Mouse (Mus musculus): Measurements from ENCODE around the gene BC037034. TPM values are rescaled to one million over a fixed set of nuclear protein-coding genes. Genes with fewer than 3 reads are reported as not detected.
"Not testable (repeated sequence)": the region's sequence is repeated elsewhere in the genome, so short reads cannot be mapped to it uniquely, and the experiment has no call there.

Gene BC037034
- polyA plus RNA-seq, 1 experiment from 2014 or later = 2.4 TPM

DNA sequence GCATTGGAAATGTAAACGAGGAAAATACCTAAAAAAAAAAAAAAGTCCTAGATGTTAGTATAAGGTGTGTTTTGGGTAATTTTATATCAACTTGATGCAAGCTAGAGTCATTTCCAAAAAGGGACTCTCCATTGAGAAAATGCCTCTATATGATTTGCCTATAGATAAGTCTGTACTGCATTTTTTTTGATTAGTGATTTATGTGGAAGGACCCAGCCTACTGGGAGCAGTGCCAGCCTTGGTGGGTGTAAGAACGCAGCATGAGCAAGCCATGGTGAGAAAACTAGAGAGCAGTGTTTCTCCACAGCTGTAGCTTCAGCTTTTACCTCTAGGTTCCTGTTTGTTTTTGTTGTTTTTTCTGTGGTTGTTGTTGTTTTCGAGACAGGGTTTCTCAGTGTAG is 40.5 kb downstream of the BC037034 start:
- 45% methylated on average over 3 of the region's 3 CpGs for WGBS
- H3K4me1 ChIP-seq (replicated peaks; ENCODE audit: control insufficient read depth, insufficient read depth) = no peaks in the 10 kb centered on the region

DNA sequence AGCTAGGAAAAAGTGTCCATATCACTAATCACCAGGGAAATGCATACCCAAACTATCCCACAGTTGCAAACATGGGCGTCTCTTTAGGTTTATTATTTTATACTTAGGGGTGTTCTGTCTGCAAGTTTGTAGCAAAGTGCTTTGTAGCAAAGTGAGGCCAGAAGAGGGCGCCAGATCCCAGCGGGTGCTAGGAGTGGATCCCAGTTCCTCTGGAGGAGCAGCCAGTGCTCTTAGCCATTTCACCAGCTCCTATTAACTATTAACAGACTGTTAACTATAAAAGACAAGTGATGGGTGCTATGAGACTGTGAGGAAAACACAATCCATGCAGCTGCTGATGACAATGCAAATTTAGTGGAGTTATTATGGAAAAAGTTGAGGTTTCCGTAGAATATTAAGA is 41.7 kb downstream of the BC037034 start:
- ATAC-seq (ENCODE audit: low FRiP score, low TSS enrichment) = no peak
- no peaks in the 10 kb centered on the region for H3K9me3 ChIP-seq (ENCODE audit: control insufficient read depth, low read length)

More for the DNA sequence above, 40.5 kb downstream of the BC037034 start:
- no peak overlapping the region for H3K4me2 ChIP-seq (replicated peaks; ENCODE audit: low read depth)
- no peak overlapping the region for H3K9ac ChIP-seq (ENCODE audit: low read length)
- no peaks in the 10 kb centered on the region for H3K27me3 ChIP-seq (ENCODE audit: control insufficient read depth, insufficient read depth, low read length)
- TF ChIP-seq CTCF (IDR thresholded peaks at IDR 0.05; ENCODE audit: low read depth) = no peak
- no peak for TF ChIP-seq EP300 (optimal IDR thresholded peaks at IDR 0.05)
- no peak overlapping the region for H3K4me3 ChIP-seq (ENCODE audit: low read depth, low read length)
- ATAC-seq (ENCODE audit: low FRiP score, low TSS enrichment) (no peak), DNase-seq (ENCODE audit: low spot score) (no peak)
- H3K9me3 ChIP-seq (ENCODE audit: control insufficient read depth, low read length) = no peaks in the 10 kb centered on the region
- no peaks in the 10 kb centered on the region for H3K36me3 ChIP-seq (ENCODE audit: control insufficient read depth, insufficient read depth, low read length)
- H3K27ac ChIP-seq (replicated peaks) = no peak overlapping the region

DNA sequence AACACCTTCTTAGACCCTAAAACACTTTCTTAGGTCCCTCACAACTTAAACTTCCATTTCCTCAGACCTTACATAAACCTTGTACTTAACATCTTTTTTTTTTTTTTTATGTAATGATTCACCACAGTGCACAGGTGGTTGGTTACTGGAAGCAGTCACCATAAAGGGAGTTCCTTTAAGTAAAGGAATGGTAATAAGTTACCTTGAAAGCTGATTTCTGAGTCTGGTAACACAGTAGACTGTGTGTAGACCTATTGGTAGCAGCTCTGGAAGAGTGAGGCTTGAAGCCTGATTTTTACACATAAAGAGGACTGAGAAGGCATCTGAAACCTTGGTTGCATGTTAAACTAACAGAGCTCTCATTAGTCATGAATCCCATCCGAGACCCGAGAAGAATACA is 44.0 kb downstream of the BC037034 start:
- H3K4me1 ChIP-seq (replicated peaks; ENCODE audit: control insufficient read depth, insufficient read depth) = no peaks in the 10 kb centered on the region
- no peak for TF ChIP-seq CTCF (IDR thresholded peaks at IDR 0.05; ENCODE audit: low read depth)
- TF ChIP-seq EP300 (optimal IDR thresholded peaks at IDR 0.05) = no peak
- no peaks in the 10 kb centered on the region for H3K27me3 ChIP-seq (ENCODE audit: control insufficient read depth, insufficient read depth, low read length)
- H3K4me3 ChIP-seq (ENCODE audit: low read depth, low read length) = no peak overlapping the region
- H3K27ac ChIP-seq (replicated peaks) = no peak overlapping the region
- no peaks in the 10 kb centered on the region for H3K36me3 ChIP-seq (ENCODE audit: control insufficient read depth, insufficient read depth, low read length)
- no peak overlapping the region for H3K9ac ChIP-seq (ENCODE audit: low read length)
- ATAC-seq (ENCODE audit: low FRiP score, low TSS enrichment) = no peak
- H3K4me2 ChIP-seq (replicated peaks; ENCODE audit: low read depth) = no peak overlapping the region
- WGBS = 18% methylated on average over 2 of the region's 2 CpGs
- H3K9me3 ChIP-seq (ENCODE audit: control insufficient read depth, low read length) = no peaks in the 10 kb centered on the region
- DNase-seq (ENCODE audit: low spot score) = no peak

More for the DNA sequence above, 41.7 kb downstream of the BC037034 start:
- DNase-seq (ENCODE audit: low spot score) = peak; percentile 84
- no peak overlapping the region for H3K4me3 ChIP-seq (ENCODE audit: low read depth, low read length)
- no peak overlapping the region for H3K4me2 ChIP-seq (replicated peaks; ENCODE audit: low read depth)
- H3K36me3 ChIP-seq (ENCODE audit: control insufficient read depth, insufficient read depth, low read length) = no peaks in the 10 kb centered on the region
- H3K27ac ChIP-seq (replicated peaks) = no peak overlapping the region
- H3K4me1 ChIP-seq (replicated peaks; ENCODE audit: control insufficient read depth, insufficient read depth) = no peaks in the 10 kb centered on the region
- 20% methylated on average over 4 of the region's 4 CpGs for WGBS
- TF ChIP-seq EP300 (optimal IDR thresholded peaks at IDR 0.05) (no peak), CTCF (IDR thresholded peaks at IDR 0.05; ENCODE audit: low read depth) (peak; percentile 92)
- H3K27me3 ChIP-seq (ENCODE audit: control insufficient read depth, insufficient read depth, low read length) = no peaks in the 10 kb centered on the region
- H3K9ac ChIP-seq (ENCODE audit: low read length) = no peak overlapping the region

DNA sequence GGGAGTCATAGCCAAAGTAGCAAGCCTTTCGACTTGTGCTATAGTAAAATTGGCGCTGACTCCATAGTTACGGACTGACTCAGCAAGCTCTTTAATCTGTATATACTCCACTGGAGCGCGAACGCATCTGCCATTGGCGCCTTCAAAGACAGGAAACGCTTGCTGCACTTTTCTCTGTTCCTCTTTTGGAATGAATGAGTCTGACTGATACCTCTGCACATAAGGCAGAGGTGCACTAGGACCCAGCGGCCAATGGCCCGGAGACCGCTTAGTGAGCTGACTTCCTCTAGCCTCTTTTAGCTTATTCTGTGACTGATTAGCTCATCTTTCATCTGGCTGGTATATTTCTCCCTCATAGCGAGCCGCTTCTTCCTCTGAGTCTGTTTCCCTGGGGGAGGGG is 47.2 kb downstream of the BC037034 start:
- DNase-seq (ENCODE audit: low spot score); H3K27me3 ChIP-seq (ENCODE audit: control insufficient read depth, insufficient read depth, low read length); H3K4me2 ChIP-seq (replicated peaks; ENCODE audit: low read depth); H3K36me3 ChIP-seq (ENCODE audit: control insufficient read depth, insufficient read depth, low read length); ATAC-seq (ENCODE audit: low FRiP score, low TSS enrichment); H3K9me3 ChIP-seq (ENCODE audit: control insufficient read depth, low read length); H3K4me3 ChIP-seq (ENCODE audit: low read depth, low read length); H3K4me1 ChIP-seq (replicated peaks; ENCODE audit: control insufficient read depth, insufficient read depth); H3K27ac ChIP-seq (replicated peaks); H3K9ac ChIP-seq (ENCODE audit: low read length): not testable (repeated sequence)
- WGBS = 93% methylated on average over 13 of the region's 13 CpGs

Other genes starting within 250 kb of the BC037034 start
- gene Smok3a, start 242.8 kb downstream of the BC037034 start, polyA plus RNA-seq (2015; fragmentation: Nextera tagmentation; extraction: Ambion mirVana) = 0.10 TPM in 1 of 2 replicates, not detected in the other
- gene Smok3b, start 242.6 kb downstream of the BC037034 start, polyA plus RNA-seq (2015; fragmentation: Nextera tagmentation; extraction: Ambion mirVana) = not detected in 2 replicates
- not detected in 2 replicates for gene Smok3c, start 210.8 kb downstream of the BC037034 start, polyA plus RNA-seq (2015; fragmentation: Nextera tagmentation; extraction: Ambion mirVana)
- 5.6 and 5.8 TPM in 2 replicates for gene Zkscan1, start 178.9 kb downstream of the BC037034 start, polyA plus RNA-seq (2015; fragmentation: Nextera tagmentation; extraction: Ambion mirVana)
- gene Zscan21, start 147.1 kb downstream of the BC037034 start, polyA plus RNA-seq (2015; fragmentation: Nextera tagmentation; extraction: Ambion mirVana) = 20.0 and 20.4 TPM in 2 replicates
- gene Zfp113, start 108.3 kb downstream of the BC037034 start, polyA plus RNA-seq (2015; fragmentation: Nextera tagmentation; extraction: Ambion mirVana) = 6.1 and 8.0 TPM in 2 replicates
- gene Cops6, start 103.0 kb downstream of the BC037034 start, polyA plus RNA-seq (2015; fragmentation: Nextera tagmentation; extraction: Ambion mirVana) = 173 and 180 TPM in 2 replicates
- gene Ap4m1, start 92.0 kb downstream of the BC037034 start, polyA plus RNA-seq (2015; fragmentation: Nextera tagmentation; extraction: Ambion mirVana) = 9.3 and 9.9 TPM in 2 replicates
- gene Mcm7, start 91.6 kb downstream of the BC037034 start, polyA plus RNA-seq (2015; fragmentation: Nextera tagmentation; extraction: Ambion mirVana) = 43.6 and 45.5 TPM in 2 replicates
- 27.1 and 27.7 TPM in 2 replicates for gene Taf6, start 76.6 kb downstream of the BC037034 start, polyA plus RNA-seq (2015; fragmentation: Nextera tagmentation; extraction: Ambion mirVana)
- gene Cnpy4, start 76.5 kb downstream of the BC037034 start, polyA plus RNA-seq (2015; fragmentation: Nextera tagmentation; extraction: Ambion mirVana) = 18.6 and 20.0 TPM in 2 replicates
- gene Mblac1, start 69.7 kb downstream of the BC037034 start, polyA plus RNA-seq (2015; fragmentation: Nextera tagmentation; extraction: Ambion mirVana) = 6.7 and 7.0 TPM in 2 replicates
- gene Nxpe5, start 38.1 kb downstream of the BC037034 start, polyA plus RNA-seq (2015; fragmentation: Nextera tagmentation; extraction: Ambion mirVana) = 0.10 and 0.11 TPM in 2 replicates
- 88.3 and 91.0 TPM in 2 replicates for gene Lamtor4, start 8.6 kb downstream of the BC037034 start, polyA plus RNA-seq (2015; fragmentation: Nextera tagmentation; extraction: Ambion mirVana)
- 3.6 and 4.5 TPM in 2 replicates for gene Gal3st4, start 8.8 kb upstream of the BC037034 start, polyA plus RNA-seq (2015; fragmentation: Nextera tagmentation; extraction: Ambion mirVana)
- gene Gm43720, start 15.9 kb upstream of the BC037034 start, polyA plus RNA-seq (2015; fragmentation: Nextera tagmentation; extraction: Ambion mirVana) = 0.17 and 0.36 TPM in 2 replicates
- 1.8 and 2.3 TPM in 2 replicates for gene Gpc2, start 16.0 kb upstream of the BC037034 start, polyA plus RNA-seq (2015; fragmentation: Nextera tagmentation; extraction: Ambion mirVana)
- gene Stag3, start 16.2 kb upstream of the BC037034 start, polyA plus RNA-seq (2015; fragmentation: Nextera tagmentation; extraction: Ambion mirVana) = 0.50 and 0.74 TPM in 2 replicates
- 0.15 TPM in 1 of 2 replicates, not detected in the other for gene Pvrig, start 77.9 kb upstream of the BC037034 start, polyA plus RNA-seq (2015; fragmentation: Nextera tagmentation; extraction: Ambion mirVana)
- gene Zfp157, start 177.4 kb upstream of the BC037034 start, polyA plus RNA-seq (2015; fragmentation: Nextera tagmentation; extraction: Ambion mirVana) = 9.1 and 10.5 TPM in 2 replicates